Mouse (Mus musculus) CD4-positive naive resting alpha-beta T cell, adult 76 days (primary cell): ENCODE data around the gene Olfr1016. TPM values are rescaled to one million over a fixed set of nuclear protein-coding genes. Genes with fewer than 3 reads are reported as not detected.

Source experiments
- total RNA-seq: library from RNA; stranded (reverse); gene quantifications from one replicate; pipeline ENCODE4 v1.2.4, GENCODE M21; 2023

Olfr1016 gene
- total RNA-seq: not detected

GRCm38 (mm10) chr2:85802444-85802843 is at the start of gene Olfr1016:
Gene Olfr1016, minus strand, starts transcription at chr2:85802544.

GRCm38 (mm10) chr2:85846730-85847129 is 44.4 kb upstream of the Olfr1016 start, which contains the start of gene Olfr1020:
Gene Olfr1020, plus strand, starts transcription at chr2:85847030.

GRCm38 (mm10) chr2:85845383-85845782 is 43.0 kb upstream of the Olfr1016 start, which contains the start of gene Olfr1019:
Gene Olfr1019, minus strand, starts transcription at chr2:85845483.

GRCm38 (mm10) chr2:85818179-85818578 is 15.8 kb upstream of the Olfr1016 start, which contains the start of gene Olfr1018:
Gene Olfr1018, plus strand, starts transcription at chr2:85818479.

GRCm38 (mm10) chr2:85781717-85782116 is 20.6 kb downstream of the Olfr1016 start, which contains the start of gene Olfr1015:
Gene Olfr1015, plus strand, starts transcription at chr2:85782017.

GRCm38 (mm10) chr2:85772413-85772812 is 29.9 kb downstream of the Olfr1016 start, which contains the start of gene Olfr1014:
Gene Olfr1014, plus strand, starts transcription at chr2:85772713.

GRCm38 (mm10) chr2:85766798-85767197 is 35.5 kb downstream of the Olfr1016 start, which contains the start of gene Olfr1013:
Gene Olfr1013, plus strand, starts transcription at chr2:85767098.

GRCm38 (mm10) chr2:85762666-85763065 is 39.7 kb downstream of the Olfr1016 start, which contains the start of gene Olfr1012:
Gene Olfr1012, minus strand, starts transcription at chr2:85762766.

Other genes starting within 250 kb of the Olfr1016 start
- gene Olfr996, start 223.3 kb downstream of the Olfr1016 start, total RNA-seq: not detected
- not detected for gene Olfr998, start 213.6 kb downstream of the Olfr1016 start, total RNA-seq
- not detected for gene Olfr1000, start 190.6 kb downstream of the Olfr1016 start, total RNA-seq
- gene Olfr1002, start 151.8 kb downstream of the Olfr1016 start, total RNA-seq: not detected
- not detected for gene Olfr154, start 138.1 kb downstream of the Olfr1016 start, total RNA-seq
- not detected for gene Olfr1006, start 123.8 kb downstream of the Olfr1016 start, total RNA-seq
- gene Olfr1008, start 113.1 kb downstream of the Olfr1016 start, total RNA-seq: not detected
- gene Olfr1009, start 87.1 kb downstream of the Olfr1016 start, total RNA-seq: not detected
- gene Olfr1012, start 39.8 kb downstream of the Olfr1016 start, total RNA-seq: not detected
- not detected for gene Olfr1013, start 35.4 kb downstream of the Olfr1016 start, total RNA-seq
- gene Olfr1014, start 29.8 kb downstream of the Olfr1016 start, total RNA-seq: not detected
- gene Olfr1015, start 20.5 kb downstream of the Olfr1016 start, total RNA-seq: not detected
- not detected for gene Olfr1018, start 15.9 kb upstream of the Olfr1016 start, total RNA-seq
- not detected for gene Olfr1019, start 42.9 kb upstream of the Olfr1016 start, total RNA-seq
- not detected for gene Olfr1020, start 44.5 kb upstream of the Olfr1016 start, total RNA-seq
- gene Olfr1022, start 66.0 kb upstream of the Olfr1016 start, total RNA-seq: not detected
- not detected for gene Olfr1023, start 83.1 kb upstream of the Olfr1016 start, total RNA-seq
- gene Olfr1024, start 102.5 kb upstream of the Olfr1016 start, total RNA-seq: not detected
- not detected for gene Olfr1025-ps1, start 112.6 kb upstream of the Olfr1016 start, total RNA-seq
- not detected for gene Olfr1026, start 119.0 kb upstream of the Olfr1016 start, total RNA-seq
- not detected for gene Olfr1028, start 147.9 kb upstream of the Olfr1016 start, total RNA-seq
- gene Olfr1029, start 171.4 kb upstream of the Olfr1016 start, total RNA-seq: not detected
- gene Olfr1030, start 176.7 kb upstream of the Olfr1016 start, total RNA-seq: not detected
- not detected for gene Olfr1031, start 187.8 kb upstream of the Olfr1016 start, total RNA-seq
- not detected for gene Olfr1032, start 203.0 kb upstream of the Olfr1016 start, total RNA-seq
- not detected for gene Olfr1033, start 218.1 kb upstream of the Olfr1016 start, total RNA-seq
- gene Olfr1034, start 243.3 kb upstream of the Olfr1016 start, total RNA-seq: not detected